ENCODE assay signal across 8 mouse cellular contexts in the genomic region with DNA sequence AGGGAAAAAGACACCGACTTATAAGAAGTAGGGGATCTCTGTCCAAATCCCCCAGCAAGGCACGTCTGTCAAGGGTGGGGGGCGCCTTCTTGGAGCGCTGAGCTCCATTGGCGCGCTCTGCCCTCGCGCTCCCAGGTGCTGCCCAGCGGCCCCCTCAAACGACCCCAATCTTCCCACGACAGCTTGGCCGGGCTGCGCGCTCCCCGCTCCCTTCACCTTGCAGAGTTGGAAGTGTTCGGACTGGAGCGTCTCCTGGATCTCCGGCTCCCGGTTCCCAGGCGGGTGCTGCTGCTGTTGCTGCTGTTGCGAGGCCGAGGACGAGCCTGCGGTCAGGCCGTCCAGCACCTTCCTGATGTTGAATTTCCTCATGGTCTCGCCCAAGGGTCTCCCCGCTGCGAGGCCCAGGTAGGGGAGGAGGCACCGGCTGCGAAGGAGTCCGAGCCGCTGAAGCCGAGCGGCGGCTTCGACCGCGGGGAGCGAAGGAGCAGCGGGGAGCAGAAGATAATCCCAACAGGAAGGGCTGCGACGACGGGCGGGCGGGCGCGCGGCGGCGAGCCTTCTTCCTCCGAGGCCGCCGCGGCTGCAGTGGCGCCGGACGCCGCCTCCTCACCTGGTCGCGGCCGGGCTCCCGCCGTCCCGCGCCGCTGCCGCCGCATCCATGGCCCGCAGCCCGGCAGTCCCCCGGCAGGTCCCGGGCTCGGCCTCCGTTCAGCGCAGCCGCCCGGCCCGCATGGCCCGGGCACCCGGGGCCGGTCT. TPM values are rescaled to one million over a fixed set of nuclear protein-coding genes. Genes with fewer than 3 reads are reported as not detected.
A peak's percentile ranks its signal among the peaks of the same experiment; 100 is the strongest.
DNase-seq lines count a peak whose midpoint lies in the region; ATAC-seq and TF ChIP-seq lines count a peak whose summit lies in the region.

No protein-coding gene starts in this region.

- TF ChIP-seq RAD21 in CH12.LX (IDR thresholded peaks at IDR 0.05; ENCODE audit: low read depth, low read length): no peak

- H3K36me3 ChIP-seq in CH12.LX (replicated peaks in 1 of 2; ENCODE audit: control insufficient read depth in 1 of 2, insufficient read depth in 1 of 2, low read length in 1 of 2): peaks cover 0 to 2% of the 10 kb centered on the region in 2 experiments
- H3K36me3 ChIP-seq in embryonic facial prominence, embryonic 11.5 days (replicated peaks; ENCODE audit: control insufficient read depth, insufficient read depth, low read depth, low read length): no peaks in the 10 kb centered on the region
- H3K36me3 ChIP-seq in heart, embryonic 12.5 days: no peaks in the 10 kb centered on the region
- H3K36me3 ChIP-seq in neural tube, embryonic 15.5 days: no peaks in the 10 kb centered on the region

- WGBS in embryonic facial prominence, embryonic 11.5 days: under 1% methylated on average over 56 of the region's 81 CpGs
- WGBS in heart, embryonic 12.5 days: under 1% methylated on average over 76 of the region's 81 CpGs
- under 1% methylated on average over 55 of the region's 81 CpGs for WGBS in neural tube, embryonic 15.5 days

- no peak for TF ChIP-seq POLR2A in CH12.LX (IDR thresholded peaks at IDR 0.05; ENCODE audit: low read depth, low read length)

- peak overlapping the region; percentile 73 to 85 (median 74) for H3K4me3 ChIP-seq in CH12.LX (replicated peaks in 1 of 3; ENCODE audit: low read depth in 2 of 3, low read length in 2 of 3, poor library complexity in 1 of 3)
- H3K4me3 ChIP-seq in embryonic facial prominence, embryonic 11.5 days (ENCODE audit: low read depth, low read length): peak overlapping the region; percentile 81
- H3K4me3 ChIP-seq in heart, embryonic 12.5 days: peak overlapping the region; percentile 91
- peak overlapping the region; percentile 85 for H3K4me3 ChIP-seq in neural tube, embryonic 15.5 days (replicated peaks)

- H3K4me1 ChIP-seq in CH12.LX (ENCODE audit: control insufficient read depth in 1 of 2, insufficient read depth in 2 of 2): peaks cover 0 to 23% of the 10 kb centered on the region in 2 experiments; a peak in 2 of 4 replicates
- H3K4me1 ChIP-seq in embryonic facial prominence, embryonic 11.5 days (ENCODE audit: control insufficient read depth, insufficient read depth, low read length): no peaks in the 10 kb centered on the region
- H3K4me1 ChIP-seq in heart, embryonic 12.5 days (replicated peaks): no peaks in the 10 kb centered on the region
- peaks cover 16% of the 10 kb centered on the region; the same call in 1 of the 2 replicates for H3K4me1 ChIP-seq in neural tube, embryonic 15.5 days

- peak overlapping the region; percentile 100; the same call in 1 of the 2 replicates for H3K4me2 ChIP-seq in CH12.LX (ENCODE audit: insufficient read depth, low read depth, poor library complexity, severe bottlenecking)
- peak overlapping the region; percentile 83 for H3K4me2 ChIP-seq in embryonic facial prominence, embryonic 11.5 days (ENCODE audit: low read depth, low read length)
- peak overlapping the region; percentile 89 for H3K4me2 ChIP-seq in heart, embryonic 12.5 days
- H3K4me2 ChIP-seq in neural tube, embryonic 15.5 days: peak overlapping the region; percentile 95

- peak; percentile 28 for DNase-seq in CH12.LX (ENCODE audit: extremely low read depth)
- peak; percentile 67 to 88 for DNase-seq in adrenal gland, adult (ENCODE audit: inconsistent age in 2 of 2, low spot score in 1 of 2)
- DNase-seq in embryonic facial prominence, embryonic 11.5 days (ENCODE audit: low spot score): peak; percentile 48
- DNase-seq in kidney, postnatal 10 days: peak; percentile 62
- DNase-seq in lung, adult 18-20 months: peak; percentile 37 to 41
- peak; percentile 62 for DNase-seq in thymus, postnatal 4 days

- in situ Hi-C loops in CH12.LX (cut with MboI; ENCODE audit: low pct_ligation_motif_present, low pct_unique_long_range_greater_than_20kb, low sequenced_read_pairs): no loop called here

- no peaks in the 10 kb centered on the region for H3K27me3 ChIP-seq in CH12.LX (replicated peaks)
- no peaks in the 10 kb centered on the region for H3K27me3 ChIP-seq in embryonic facial prominence, embryonic 11.5 days (ENCODE audit: control insufficient read depth, insufficient read depth, low read length)
- no peaks in the 10 kb centered on the region for H3K27me3 ChIP-seq in heart, embryonic 12.5 days (replicated peaks)
- H3K27me3 ChIP-seq in neural tube, embryonic 15.5 days (replicated peaks): no peaks in the 10 kb centered on the region

- peaks cover 23% of the 10 kb centered on the region for H3K79me2 ChIP-seq in CH12.LX (replicated peaks; ENCODE audit: control insufficient read depth, extremely low read depth, insufficient read depth, poor library complexity, severe bottlenecking)

- TF ChIP-seq EP300 in CH12.LX (IDR thresholded peaks at IDR 0.05; ENCODE audit: low read length): no peak

- dilution Hi-C loops in CH12.LX (cut with MboI; ENCODE audit: extremely low pct_ligation_motif_present, extremely low pct_unique_long_range_greater_than_20kb, low sequenced_read_pairs): no loop called here

- TF ChIP-seq CTCF in CH12.LX (conservative IDR thresholded peaks at IDR 0.05 in 1 of 2, IDR thresholded peaks at IDR 0.05 in 1 of 2; ENCODE audit: low read depth in 2 of 2, low read length in 2 of 2): no peak

- ATAC-seq in embryonic facial prominence, embryonic 11.5 days (replicated peaks; ENCODE audit: insufficient number of reproducible peaks, low FRiP score, low TSS enrichment, low read depth): peak; percentile 66
- peak; percentile 68 for ATAC-seq in heart, embryonic 12.5 days (ENCODE audit: insufficient number of reproducible peaks, low FRiP score)
- ATAC-seq in neural tube, embryonic 15.5 days (ENCODE audit: low FRiP score): peak; percentile 56

- H3K27ac ChIP-seq in CH12.LX (ENCODE audit: insufficient read depth, low read depth): peak overlapping the region; percentile 74
- peak overlapping the region; percentile 81 for H3K27ac ChIP-seq in embryonic facial prominence, embryonic 11.5 days (replicated peaks; ENCODE audit: low read depth, low read length)
- H3K27ac ChIP-seq in heart, embryonic 12.5 days (ENCODE audit: poor library complexity, severe bottlenecking): peak overlapping the region; percentile 93
- peak overlapping the region; percentile 98 for H3K27ac ChIP-seq in neural tube, embryonic 15.5 days (replicated peaks)

- H3K9ac ChIP-seq in CH12.LX (ENCODE audit: insufficient read depth, low read depth): peak overlapping the region; percentile 77
- peak overlapping the region; percentile 93 for H3K9ac ChIP-seq in embryonic facial prominence, embryonic 11.5 days (replicated peaks; ENCODE audit: low read length)
- H3K9ac ChIP-seq in heart, embryonic 12.5 days: peak overlapping the region; percentile 96
- peak overlapping the region; percentile 99 for H3K9ac ChIP-seq in neural tube, embryonic 15.5 days (replicated peaks)

- H3K9me3 ChIP-seq in CH12.LX (replicated peaks; ENCODE audit: low read length): no peaks in the 10 kb centered on the region
- H3K9me3 ChIP-seq in embryonic facial prominence, embryonic 11.5 days (replicated peaks; ENCODE audit: control insufficient read depth, low read length): no peaks in the 10 kb centered on the region
- no peaks in the 10 kb centered on the region for H3K9me3 ChIP-seq in heart, embryonic 12.5 days (replicated peaks)
- no peaks in the 10 kb centered on the region for H3K9me3 ChIP-seq in neural tube, embryonic 15.5 days (replicated peaks)

TF ChIP-seq in CH12.LX, 34 proteins besides CTCF, POLR2A, EP300 and RAD21:
- TF ChIP-seq SIN3A (IDR thresholded peaks at IDR 0.05; ENCODE audit: low read length) (no peak), NRF1 (IDR thresholded peaks at IDR 0.05; ENCODE audit: low read depth, low read length) (no peak), MXI1 (IDR thresholded peaks at IDR 0.05; ENCODE audit: low read depth, low read length) (no peak; the same call in 1 of the 2 replicates), GABPA (IDR thresholded peaks at IDR 0.05; ENCODE audit: insufficient replicate concordance, low read depth, low read length) (no peak), USF1 (IDR thresholded peaks at IDR 0.05; ENCODE audit: low read depth, low read length) (no peak), CHD1 (IDR thresholded peaks at IDR 0.05; ENCODE audit: low read depth, low read length) (no peak), ZMIZ1 (IDR thresholded peaks at IDR 0.05; ENCODE audit: low read depth, low read length) (no peak), ZKSCAN1 (IDR thresholded peaks at IDR 0.05; ENCODE audit: borderline replicate concordance, low read depth, low read length) (no peak), ZNF384 (IDR thresholded peaks at IDR 0.05; ENCODE audit: low read depth, low read length) (no peak), IRF4 (IDR thresholded peaks at IDR 0.05; ENCODE audit: low read depth, low read length) (no peak), MYC (IDR thresholded peaks at IDR 0.05; ENCODE audit: low read depth, low read length) (no peak)
TF ChIP-seq in CH12.LX: peak in this region for 0.

RNA-seq across cellular contexts. Expression of a gene that starts 0.4 kb away (rescaled TPM):
- total RNA-seq in CH12.LX (2012; rRNA removed) (11.2 and 11.8 TPM in 2 replicates), CH12.LX (2014; rRNA removed) (9.8 and 10.8 TPM in 2 replicates)
- polyA plus RNA-seq in CH12.LX (2012; ENCODE audit: insufficient read length, low read depth): 17.0 and 20.1 TPM in 2 replicates
- polyA plus RNA-seq in embryonic facial prominence, embryonic 11.5 days (2014; fragmentation: Nextera tagmentation; extraction: Ambion mirVana): 4.1 and 4.4 TPM in 2 replicates
- 5.2 and 6.1 TPM in 2 replicates for polyA plus RNA-seq in heart, embryonic 12.5 days (2016; fragmentation: Nextera tagmentation; extraction: Ambion mirVana)
- polyA plus RNA-seq in neural tube, embryonic 15.5 days (2015; fragmentation: Nextera tagmentation; extraction: Ambion mirVana): 9.8 and 10.4 TPM in 2 replicates

Comparison
In these comparisons a context has a peak if more than half of its experiments do, and no peak if none do; other contexts are left out.
1. Peak in every context shown above with its lines: DNase-seq, ATAC-seq, H3K4me3 ChIP-seq and H3K27ac ChIP-seq.